Mouse (Mus musculus): ENCODE measurements around the gene 1110059G10Rik. TPM values are rescaled to one million over a fixed set of nuclear protein-coding genes. Genes with fewer than 3 reads are reported as not detected.
A peak's percentile ranks its signal among the peaks of the same experiment; 100 is the strongest.

Gene 1110059G10Rik
- 34.8 and 49.5 TPM in 2 replicates for polyA plus RNA-seq (2014; fragmentation: Nextera tagmentation; extraction: Ambion mirVana)

GRCm38 (mm10) chr9:122950643-122951475 lies at the start of gene 1110059G10Rik, which contains the start of gene Kif15:
TSS of gene 1110059G10Rik (minus strand) at chr9:122951000.
TSS of gene Kif15 (plus strand) at chr9:122951046.
- peak within 1 kb of the TSS; percentile 61; the same call in 1 of the 2 replicates for H3K27ac ChIP-seq (ENCODE audit: low read depth, low read length)
- H3K9me3 ChIP-seq (ENCODE audit: control insufficient read depth, low read length): no peaks in the 10 kb centered on the region
- no peaks in the 10 kb centered on the region for H3K27me3 ChIP-seq (ENCODE audit: control insufficient read depth, insufficient read depth, low read length)
- peak within 1 kb of the TSS; percentile 64 for H3K4me3 ChIP-seq (ENCODE audit: low read length)
- WGBS: 1% methylated on average over 64 of the region's 64 CpGs
- H3K4me1 ChIP-seq (ENCODE audit: control insufficient read depth, insufficient read depth, low read length): peaks cover 8% of the 10 kb centered on the region
- ATAC-seq (ENCODE audit: low FRiP score, low TSS enrichment): peak; percentile 98
- H3K9ac ChIP-seq (ENCODE audit: low read depth, low read length): peak within 1 kb of the TSS; percentile 85
- H3K36me3 ChIP-seq (ENCODE audit: control insufficient read depth, insufficient read depth, low read length): peaks cover 7% of the 10 kb centered on the region; the same call in 1 of the 2 replicates
- peak within 1 kb of the TSS; percentile 76 for H3K4me2 ChIP-seq (replicated peaks; ENCODE audit: low read depth, low read length)

DNA sequence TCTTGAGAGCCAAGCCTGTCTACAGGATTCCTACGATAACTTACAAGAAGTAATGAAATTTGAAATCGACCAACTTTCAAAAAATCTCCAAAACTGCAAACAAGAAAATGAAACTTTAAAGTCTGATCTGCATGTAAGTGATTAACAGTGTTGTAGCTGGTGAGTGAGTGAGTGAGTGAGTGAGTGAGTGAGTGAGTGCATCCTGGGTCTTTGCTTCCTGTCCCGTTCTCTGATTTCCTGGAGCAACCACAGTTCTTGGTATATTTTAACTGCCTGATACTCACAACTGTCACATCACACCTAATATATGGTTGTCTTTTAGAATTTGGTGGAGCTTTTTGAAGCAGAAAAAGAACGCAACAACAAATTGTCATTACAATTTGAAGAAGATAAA lies 48.4 kb upstream of the 1110059G10Rik start:
- ATAC-seq (ENCODE audit: low FRiP score, low TSS enrichment): no peak
- H3K9me3 ChIP-seq (ENCODE audit: control insufficient read depth, low read length): no peaks in the 10 kb centered on the region
- no peaks in the 10 kb centered on the region for H3K4me1 ChIP-seq (ENCODE audit: control insufficient read depth, insufficient read depth, low read length)
- no peak overlapping the region for H3K4me3 ChIP-seq (ENCODE audit: low read length)
- H3K27me3 ChIP-seq (ENCODE audit: control insufficient read depth, insufficient read depth, low read length): no peaks in the 10 kb centered on the region
- 93% methylated on average over 4 of the region's 4 CpGs for WGBS
- H3K4me2 ChIP-seq (replicated peaks; ENCODE audit: low read depth, low read length): no peak overlapping the region
- no peak overlapping the region for H3K27ac ChIP-seq (ENCODE audit: low read depth, low read length)
- H3K9ac ChIP-seq (ENCODE audit: low read depth, low read length): no peak overlapping the region
- peaks cover 84% of the 10 kb centered on the region for H3K36me3 ChIP-seq (ENCODE audit: control insufficient read depth, insufficient read depth, low read length)

DNA sequence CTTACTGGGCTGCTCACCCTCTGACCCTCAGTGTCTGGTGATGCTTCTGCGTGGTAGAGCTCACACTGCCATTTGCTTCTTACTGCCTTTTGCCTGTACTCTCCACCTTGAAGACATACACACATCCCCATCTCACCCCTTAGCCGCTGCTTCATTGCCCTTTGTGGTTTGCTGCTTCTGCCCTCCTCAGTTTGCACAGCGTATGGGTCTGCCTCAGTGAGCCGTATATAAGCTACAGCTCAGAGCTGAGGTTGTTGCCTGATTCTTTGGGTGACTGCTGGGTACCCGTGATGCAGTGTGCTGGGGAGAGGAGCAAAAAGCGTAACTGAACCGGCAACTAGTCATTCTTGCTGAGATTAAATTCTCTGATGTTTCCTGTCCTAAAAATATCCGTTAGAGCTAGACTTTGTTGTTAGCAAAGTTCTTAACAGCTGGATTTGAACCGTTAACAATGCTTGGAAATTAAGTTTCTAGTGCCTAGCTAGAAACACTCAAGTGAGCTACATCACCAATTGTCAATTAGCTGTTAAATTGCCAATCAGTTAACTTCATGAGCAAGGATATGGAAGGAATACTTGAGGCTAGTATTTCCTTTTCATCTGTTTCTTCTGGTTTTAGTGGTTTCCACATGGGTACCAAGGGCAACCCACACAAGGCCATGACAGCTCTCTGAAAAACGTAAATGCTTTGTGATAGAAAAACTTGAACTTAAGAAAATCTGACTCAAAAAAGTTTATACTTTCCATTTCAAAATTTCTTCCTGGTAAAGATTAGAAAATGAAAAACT lies 47.8 kb upstream of the 1110059G10Rik start:
- no peak for ATAC-seq (ENCODE audit: low FRiP score, low TSS enrichment)
- Histone ChIP-seq H3K4me1 (ENCODE audit: control insufficient read depth, insufficient read depth, low read length) (no peaks in the 10 kb centered on the region), H3K4me2 (replicated peaks; ENCODE audit: low read depth, low read length) (no peak overlapping the region), H3K9me3 (ENCODE audit: control insufficient read depth, low read length) (no peaks in the 10 kb centered on the region), H3K9ac (ENCODE audit: low read depth, low read length) (no peak overlapping the region), H3K4me3 (ENCODE audit: low read length) (no peak overlapping the region), H3K36me3 (ENCODE audit: control insufficient read depth, insufficient read depth, low read length) (peaks cover 84% of the 10 kb centered on the region), H3K27me3 (ENCODE audit: control insufficient read depth, insufficient read depth, low read length) (no peaks in the 10 kb centered on the region), H3K27ac (ENCODE audit: low read depth, low read length) (no peak overlapping the region)
- 96% methylated on average over 10 of the region's 10 CpGs for WGBS

GRCm38 (mm10) chr9:122928915-122929314 lies 21.9 kb downstream of the 1110059G10Rik start:
- Histone ChIP-seq H3K4me1 (ENCODE audit: control insufficient read depth, insufficient read depth, low read length) (peaks cover under 1% of the 10 kb centered on the region; the same call in 1 of the 2 replicates), H3K9me3 (ENCODE audit: control insufficient read depth, low read length) (peaks cover 3% of the 10 kb centered on the region; the same call in 1 of the 2 replicates), H3K36me3 (ENCODE audit: control insufficient read depth, insufficient read depth, low read length) (peaks cover 76% of the 10 kb centered on the region), H3K4me3 (ENCODE audit: low read length) (no peak overlapping the region), H3K9ac (ENCODE audit: low read depth, low read length) (no peak overlapping the region), H3K4me2 (replicated peaks; ENCODE audit: low read depth, low read length) (no peak overlapping the region), H3K27ac (ENCODE audit: low read depth, low read length) (no peak overlapping the region), H3K27me3 (ENCODE audit: control insufficient read depth, insufficient read depth, low read length) (no peaks in the 10 kb centered on the region)
- no peak for ATAC-seq (ENCODE audit: low FRiP score, low TSS enrichment)
- 93% methylated on average over 3 of the region's 3 CpGs for WGBS

GRCm38 (mm10) chr9:122922936-122923381 lies 27.8 kb downstream of the 1110059G10Rik start, which contains the start of gene Zfp105:
TSS of gene Zfp105 (plus strand) at chr9:122923072.
- Histone ChIP-seq H3K9me3 (ENCODE audit: control insufficient read depth, low read length) (no peaks in the 10 kb centered on the region), H3K4me2 (replicated peaks; ENCODE audit: low read depth, low read length) (peak within 1 kb of the TSS; percentile 66), H3K4me3 (ENCODE audit: low read length) (peak within 1 kb of the TSS; percentile 78), H3K36me3 (ENCODE audit: control insufficient read depth, insufficient read depth, low read length) (peaks cover 34% of the 10 kb centered on the region), H3K9ac (ENCODE audit: low read depth, low read length) (peak within 1 kb of the TSS; percentile 96), H3K27ac (ENCODE audit: low read depth, low read length) (peak within 1 kb of the TSS; percentile 67; the same call in 1 of the 2 replicates), H3K4me1 (ENCODE audit: control insufficient read depth, insufficient read depth, low read length) (peaks cover 7% of the 10 kb centered on the region), H3K27me3 (ENCODE audit: control insufficient read depth, insufficient read depth, low read length) (peaks cover 4% of the 10 kb centered on the region; the same call in 1 of the 2 replicates)
- WGBS: under 1% methylated on average over 43 of the region's 43 CpGs
- ATAC-seq (ENCODE audit: low FRiP score, low TSS enrichment): peak; percentile 99

DNA sequence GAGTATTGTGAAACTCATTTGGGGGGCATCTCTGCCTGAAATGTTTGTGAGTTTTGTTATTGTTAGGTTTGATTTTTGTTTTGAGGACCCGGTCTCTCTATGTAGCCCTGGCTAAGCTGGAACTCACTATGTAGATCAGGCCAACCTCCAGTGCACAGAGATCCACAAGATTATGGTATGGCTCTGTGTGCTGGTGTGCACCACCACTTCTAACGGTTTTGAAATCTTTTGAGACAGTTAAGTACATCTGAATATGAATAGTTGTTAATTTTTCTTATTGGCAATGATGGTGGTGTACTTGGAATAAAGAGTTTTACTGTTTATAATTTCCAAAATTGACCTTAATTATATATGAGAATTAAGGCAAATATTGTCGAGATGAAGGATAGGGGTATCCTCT lies 28.4 kb downstream of the 1110059G10Rik start:
- no peaks in the 10 kb centered on the region for H3K9me3 ChIP-seq (ENCODE audit: control insufficient read depth, low read length)
- H3K9ac ChIP-seq (ENCODE audit: low read depth, low read length): peak overlapping the region; percentile 96; the same call in 1 of the 2 replicates
- 22% methylated on average over 3 of the region's 3 CpGs for WGBS
- H3K36me3 ChIP-seq (ENCODE audit: control insufficient read depth, insufficient read depth, low read length): peaks cover 29% of the 10 kb centered on the region
- peak overlapping the region; percentile 78; the same call in 1 of the 2 replicates for H3K4me3 ChIP-seq (ENCODE audit: low read length)
- H3K4me2 ChIP-seq (replicated peaks; ENCODE audit: low read depth, low read length): peak overlapping the region; percentile 66
- ATAC-seq (ENCODE audit: low FRiP score, low TSS enrichment): no peak; the same call in 1 of the 2 replicates
- peaks cover 7% of the 10 kb centered on the region for H3K4me1 ChIP-seq (ENCODE audit: control insufficient read depth, insufficient read depth, low read length)
- H3K27ac ChIP-seq (ENCODE audit: low read depth, low read length): no peak overlapping the region
- H3K27me3 ChIP-seq (ENCODE audit: control insufficient read depth, insufficient read depth, low read length): peaks cover 4% of the 10 kb centered on the region; the same call in 1 of the 2 replicates

DNA sequence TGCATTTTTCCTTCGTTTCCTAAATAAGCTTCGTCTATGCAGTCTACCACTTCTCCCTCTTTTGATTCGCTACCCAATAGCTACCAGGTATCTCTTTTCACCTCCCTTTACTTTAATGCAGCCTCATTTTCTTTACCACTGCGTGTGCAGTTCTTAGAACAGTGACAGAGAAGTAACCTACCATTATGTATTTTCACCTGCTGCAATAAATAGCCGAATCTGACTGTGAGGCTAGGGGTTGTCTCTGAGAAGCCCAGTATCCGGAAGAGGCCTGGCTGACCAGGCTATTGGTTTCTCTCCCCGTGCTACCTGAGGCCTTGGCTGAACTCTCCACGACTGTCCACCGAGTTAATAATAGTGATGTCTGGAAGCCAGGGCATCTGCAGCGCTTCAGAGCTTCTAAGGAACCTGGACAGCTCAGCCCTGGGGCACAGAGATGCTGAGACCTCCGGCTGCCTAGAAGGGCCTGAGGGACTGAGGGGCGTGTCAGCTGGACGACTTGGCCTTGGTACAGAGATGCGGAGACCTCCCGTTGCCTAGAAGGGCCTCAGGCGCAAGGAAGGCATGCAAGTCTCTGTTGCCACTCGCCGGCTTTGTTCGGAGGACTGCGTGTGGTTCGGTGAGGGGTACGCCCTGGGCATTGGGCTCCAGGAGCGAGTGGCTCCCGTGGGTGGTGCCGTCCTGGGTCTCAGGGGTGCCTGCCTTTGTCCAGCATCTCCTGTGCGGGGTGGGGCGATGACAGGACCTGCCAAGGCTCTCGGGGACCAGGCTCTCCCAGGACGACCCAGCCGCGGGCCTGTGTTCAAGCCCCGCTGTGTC lies 47.9 kb downstream of the 1110059G10Rik start:
- peak; percentile 100 for ATAC-seq (ENCODE audit: low FRiP score, low TSS enrichment)
- Histone ChIP-seq H3K36me3 (ENCODE audit: control insufficient read depth, insufficient read depth, low read length) (no peaks in the 10 kb centered on the region), H3K9me3 (ENCODE audit: control insufficient read depth, low read length) (no peaks in the 10 kb centered on the region), H3K4me1 (ENCODE audit: control insufficient read depth, insufficient read depth, low read length) (no peaks in the 10 kb centered on the region), H3K27ac (ENCODE audit: low read depth, low read length) (no peak overlapping the region), H3K4me2 (replicated peaks; ENCODE audit: low read depth, low read length) (peak overlapping the region; percentile 79), H3K27me3 (ENCODE audit: control insufficient read depth, insufficient read depth, low read length) (no peaks in the 10 kb centered on the region), H3K9ac (ENCODE audit: low read depth, low read length) (peak overlapping the region; percentile 73), H3K4me3 (ENCODE audit: low read length) (peak overlapping the region; percentile 66)
- 12% methylated on average over 32 of the region's 32 CpGs for WGBS

GRCm38 (mm10) chr9:122901047-122901446 lies 49.8 kb downstream of the 1110059G10Rik start:
- H3K36me3 ChIP-seq (ENCODE audit: control insufficient read depth, insufficient read depth, low read length): no peaks in the 10 kb centered on the region
- no peaks in the 10 kb centered on the region for H3K27me3 ChIP-seq (ENCODE audit: control insufficient read depth, insufficient read depth, low read length)
- ATAC-seq (ENCODE audit: low FRiP score, low TSS enrichment): no peak
- no peaks in the 10 kb centered on the region for H3K4me1 ChIP-seq (ENCODE audit: control insufficient read depth, insufficient read depth, low read length)
- H3K4me3 ChIP-seq (ENCODE audit: low read length): no peak overlapping the region
- no peak overlapping the region for H3K4me2 ChIP-seq (replicated peaks; ENCODE audit: low read depth, low read length)
- H3K27ac ChIP-seq (ENCODE audit: low read depth, low read length): no peak overlapping the region
- whole genome bisulfite sequencing: 95% methylated on average over 2 of the region's 2 CpGs
- peaks cover 3% of the 10 kb centered on the region; the same call in 1 of the 2 replicates for H3K9me3 ChIP-seq (ENCODE audit: control insufficient read depth, low read length)
- H3K9ac ChIP-seq (ENCODE audit: low read depth, low read length): no peak overlapping the region
